Mouse (Mus musculus) mesoderm, embryonic 11.5 days (tissue): ENCODE results near the gene Rhox2c.
"Not testable (repeated sequence)": the region's sequence is repeated elsewhere in the genome, so short reads cannot be mapped to it uniquely, and the experiment has no call there.

Source experiments
- DNase-seq: peaks from one replicate; pipeline ENCODE4 v3.0.0-alpha.2; 2012; ENCODE audit warnings: low read depth, low spot score

Rhox2c gene

DNA sequence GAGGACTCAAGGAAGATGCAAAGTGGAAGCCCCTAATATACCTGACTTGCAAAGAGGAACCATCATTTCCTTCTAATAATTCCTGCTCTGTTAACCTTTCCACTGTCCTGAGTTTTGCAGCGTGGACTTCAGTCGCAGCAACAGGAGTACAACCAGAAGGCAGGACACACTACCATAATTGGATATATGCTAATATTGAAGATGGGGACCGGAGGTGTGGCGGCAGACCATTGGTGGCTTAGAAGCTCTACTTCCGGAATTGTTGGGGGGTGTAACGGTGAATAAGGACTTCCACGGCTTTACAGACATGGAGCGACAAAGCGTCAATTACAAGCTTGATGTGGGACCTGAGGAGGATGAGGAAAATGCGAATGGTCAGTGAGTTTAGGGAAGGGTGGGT, at the start of gene Rhox2c:
Gene Rhox2c, plus strand, starts transcription at position 301 of the 400 bp plus-strand sequence.
- DNase-seq, result not testable (repeated sequence)

DNA sequence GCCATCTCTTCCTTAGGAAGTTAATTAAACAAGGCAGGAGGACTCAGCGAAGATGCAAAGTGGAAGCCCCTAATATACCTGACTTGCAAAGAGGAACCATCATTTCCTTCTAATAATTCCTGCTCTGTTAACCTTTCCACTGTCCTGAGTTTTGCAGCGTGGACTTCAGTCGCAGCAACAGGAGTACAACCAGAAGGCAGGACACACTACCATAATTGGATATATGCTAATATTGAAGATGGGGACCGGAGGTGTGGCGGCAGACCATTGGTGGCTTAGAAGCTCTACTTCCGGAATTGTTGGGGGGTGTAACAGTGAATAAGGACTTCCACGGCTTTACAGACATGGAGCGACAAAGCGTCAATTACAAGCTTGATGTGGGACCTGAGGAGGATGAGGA, 41.7 kb upstream of the Rhox2c start, which contains the start of gene Rhox2b:
Gene Rhox2b, plus strand, starts transcription at position 301 of the 400 bp plus-strand sequence.
- not testable (repeated sequence) for DNase-seq

DNA sequence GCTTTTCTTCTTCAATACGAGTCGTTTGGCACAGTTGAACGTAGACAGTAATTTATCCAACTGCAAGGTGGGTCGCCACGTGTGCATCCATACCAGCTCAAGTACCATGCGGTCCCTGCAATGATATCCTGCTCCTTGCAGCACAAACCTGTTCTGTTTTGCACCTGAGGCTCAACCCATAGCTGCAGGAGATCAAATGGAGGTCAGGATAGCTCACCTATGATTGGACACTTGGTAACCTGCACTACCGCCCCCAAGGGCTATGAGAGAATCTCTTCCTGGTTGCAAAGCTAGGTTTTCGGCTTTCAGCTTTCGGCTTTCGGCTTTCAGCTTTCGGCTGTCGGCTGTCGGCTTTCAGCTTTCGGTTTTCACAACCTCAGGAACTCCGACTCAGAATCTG, 21.3 kb upstream of the Rhox2c start, which contains the start of gene Rhox4b:
Gene Rhox4b, plus strand, starts transcription at position 301 of the 400 bp plus-strand sequence.
- not testable (repeated sequence) for DNase-seq

DNA sequence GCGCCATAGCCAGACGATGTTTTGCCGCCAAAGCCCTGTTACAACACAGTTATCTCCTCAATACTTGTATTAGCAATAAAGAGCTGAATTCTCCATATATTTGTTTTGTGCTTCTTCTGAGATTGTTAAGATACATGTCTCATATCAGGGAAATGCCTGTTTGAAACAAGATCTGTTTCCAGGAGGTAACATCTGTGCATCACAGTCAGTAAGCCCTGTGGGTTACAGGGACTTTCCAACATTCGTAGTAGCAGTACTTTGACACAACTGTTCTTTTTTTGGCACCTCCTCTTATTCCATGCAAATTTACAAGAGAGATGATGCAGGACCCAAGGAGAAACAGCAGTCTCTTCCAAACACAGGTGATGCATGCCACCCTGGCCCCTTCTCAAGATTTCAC, 4.8 kb downstream of the Rhox2c start, which contains the start of gene Rhox3c:
Gene Rhox3c, plus strand, starts transcription at position 301 of the 400 bp plus-strand sequence.
- DNase-seq, result not testable (repeated sequence)

DNA sequence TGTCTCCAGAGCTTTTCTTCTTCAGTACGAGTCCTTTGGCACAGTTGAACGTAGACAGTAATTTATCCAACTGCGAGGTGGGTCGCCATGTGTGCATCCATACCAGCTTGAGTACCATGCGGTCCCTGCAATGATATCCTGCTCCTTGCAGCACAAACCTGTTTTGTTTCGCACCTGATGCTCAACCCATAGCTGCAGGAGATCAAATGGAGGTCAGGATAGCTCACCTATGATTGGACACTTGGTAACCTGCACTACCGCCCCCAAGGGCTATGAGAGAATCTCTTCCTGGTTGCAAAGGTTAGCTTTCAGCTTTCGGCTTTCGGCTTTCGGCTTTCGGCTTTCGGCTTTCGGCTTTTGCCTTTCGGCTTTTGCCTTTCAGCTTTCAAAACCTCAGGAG, 26.6 kb downstream of the Rhox2c start, which contains the start of gene Rhox4c:
Gene Rhox4c, plus strand, starts transcription at position 301 of the 400 bp plus-strand sequence.
- DNase-seq, result not testable (repeated sequence)

DNA sequence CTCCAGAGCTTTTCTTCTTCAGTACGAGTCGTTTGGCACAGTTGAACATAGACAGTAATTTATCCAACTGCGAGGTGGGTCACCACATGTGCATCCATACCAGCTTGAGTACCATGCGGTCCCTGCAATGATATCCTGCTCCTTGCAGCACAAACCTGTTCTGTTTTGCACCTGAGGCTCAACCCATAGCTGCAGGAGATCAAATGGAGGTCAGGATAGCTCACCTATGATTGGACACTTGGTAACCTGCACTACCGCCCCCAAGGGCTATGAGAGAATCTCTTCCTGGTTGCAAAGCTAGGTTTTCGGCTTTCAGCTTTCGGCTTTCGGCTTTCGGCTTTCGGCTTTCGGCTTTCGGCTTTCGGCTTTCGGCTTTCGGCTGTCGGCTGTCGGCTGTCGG, 60.6 kb downstream of the Rhox2c start, which contains the start of gene Rhox4d:
Gene Rhox4d, plus strand, starts transcription at position 301 of the 400 bp plus-strand sequence.
- not testable (repeated sequence) for DNase-seq
